Mouse (Mus musculus) activated CD4-positive, CD25-positive, alpha-beta regulatory T cell, adult 4 months (primary cell): ENCODE measurements around the gene Bfsp2. TPM values are rescaled to one million over a fixed set of nuclear protein-coding genes. Genes with fewer than 3 reads are reported as not detected.

Experiments
- ATAC-seq: one replicate; pipeline ENCODE4 v1.8.0; 2017
- polyA plus RNA-seq, 2 experiments: library from polyadenylated mRNA; unstranded; fragments of 100-300 nt; shearing (Covaris generic); gene quantifications; one replicate each; pipeline ENCODE4 v1.2.1; 2017

The Bfsp2 gene
- polyA plus RNA-seq, 2 experiments from 2014 or later, result 0.97 to 2.4 TPM

- no peak for ATAC-seq
These were observed 101.0 kb downstream of the Bfsp2 start for GRCm38 (mm10) chr9:103379199-103379598.

- ATAC-seq, result no peak
These were observed 101.5 kb downstream of the Bfsp2 start for GRCm38 (mm10) chr9:103378686-103379085.

DNA sequence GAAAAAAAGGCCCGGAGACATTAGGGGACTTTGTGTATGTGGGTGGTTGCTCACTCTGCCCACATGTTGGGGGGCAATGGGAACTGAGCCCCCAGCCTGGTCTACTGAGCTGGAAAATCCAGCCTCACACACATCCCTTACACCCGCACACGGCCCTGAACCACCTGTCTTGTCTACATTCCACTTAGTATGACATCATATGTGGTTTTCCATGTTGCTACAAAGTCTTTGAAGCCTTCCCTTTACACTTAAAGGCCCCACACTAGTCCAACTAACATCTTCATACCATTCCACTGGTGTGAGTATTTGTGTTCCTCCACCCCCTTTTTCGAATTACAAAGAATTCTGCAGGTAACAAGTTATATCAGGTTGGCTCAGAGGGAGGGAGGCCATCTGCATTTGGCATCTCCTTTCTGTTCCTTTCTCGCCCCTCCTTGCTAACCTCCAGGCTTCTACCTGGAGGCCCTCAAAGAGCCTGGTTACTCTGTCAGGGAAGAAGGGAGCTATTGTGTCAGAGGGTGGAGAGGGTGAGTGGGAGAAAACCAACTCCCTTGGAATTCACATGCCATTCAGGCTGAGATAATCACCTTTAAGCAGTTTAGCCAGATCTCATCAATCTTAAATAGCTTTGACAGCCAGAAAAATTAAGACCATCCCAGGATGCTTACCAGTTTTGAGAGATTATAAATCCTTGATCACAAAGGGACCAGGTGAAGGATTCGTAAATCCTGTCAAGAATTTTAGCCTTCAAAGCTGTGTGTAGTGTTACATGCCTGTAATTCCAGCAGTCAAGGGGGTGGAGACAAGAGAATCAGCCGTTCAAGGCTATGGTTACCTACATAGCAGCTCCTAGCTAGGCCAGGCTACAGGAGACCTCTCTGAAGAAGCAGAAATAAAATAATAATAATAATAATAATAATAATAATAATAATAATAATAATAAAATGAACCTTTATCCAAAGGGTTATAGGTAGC, 103.6 kb downstream of the Bfsp2 start:
- no peak for ATAC-seq

Other genes with a start within 250 kb of the Bfsp2 start
- 1 to 10 TPM; 1.3 to 1.9 TPM for gene Trf, start 250.0 kb downstream of the Bfsp2 start, polyA plus RNA-seq
- under 1 TPM in 1 of 2 experiments, not detected in 1; 0.93 TPM for gene 1300017J02Rik, start 175.3 kb downstream of the Bfsp2 start, polyA plus RNA-seq
- gene Topbp1, start 175.2 kb downstream of the Bfsp2 start, polyA plus RNA-seq, result 10 to 100 TPM; 26.2 to 30.4 TPM
- gene Cdv3, start 114.6 kb downstream of the Bfsp2 start, polyA plus RNA-seq, result 100 to 1,000 TPM in 1 of 2 experiments, 10 to 100 TPM in 1; 72.7 to 110 TPM